Mouse (Mus musculus): ENCODE results near the gene Mthfd1l. TPM values are rescaled to one million over a fixed set of nuclear protein-coding genes. Genes with fewer than 3 reads are reported as not detected.

The Mthfd1l gene
- polyA plus RNA-seq, 1 experiment = 15.5 TPM

GRCm38 (mm10) chr10:4128411-4128810, 155.5 kb downstream of the Mthfd1l start:
- H3K27ac ChIP-seq (ENCODE audit: control insufficient read depth, insufficient read depth, low read depth, low read length, poor library complexity) = peak overlapping the region; percentile 54; the same call in 1 of the 2 replicates

GRCm38 (mm10) chr10:4128915-4129314, 156.0 kb downstream of the Mthfd1l start:
- Histone ChIP-seq H3K4me3 (replicated peaks; ENCODE audit: control insufficient read depth, low read depth, low read length) (no peak overlapping the region), H3K27ac (ENCODE audit: control insufficient read depth, insufficient read depth, low read depth, low read length, poor library complexity) (peak overlapping the region; percentile 54; the same call in 1 of the 2 replicates), H3K4me1 (ENCODE audit: control insufficient read depth, insufficient read depth, low read length) (peaks cover 6% of the 10 kb centered on the region)
- 36% methylated on average over 4 of the region's 4 CpGs for whole genome bisulfite sequencing
- TF ChIP-seq POLR2A (IDR thresholded peaks at IDR 0.05; ENCODE audit: borderline replicate concordance, control insufficient read depth, low read depth, low read length) (no peak), CTCF (IDR thresholded peaks at IDR 0.05; ENCODE audit: control insufficient read depth, insufficient read depth, low read length) (no peak)

More at GRCm38 (mm10) chr10:4128411-4128810, 155.5 kb downstream of the Mthfd1l start:
- Histone ChIP-seq H3K4me3 (replicated peaks; ENCODE audit: control insufficient read depth, low read depth, low read length) (no peak overlapping the region), H3K4me1 (ENCODE audit: control insufficient read depth, insufficient read depth, low read length) (peaks cover 6% of the 10 kb centered on the region)
- 26% methylated on average over 10 of the region's 10 CpGs for WGBS
- TF ChIP-seq CTCF (IDR thresholded peaks at IDR 0.05; ENCODE audit: control insufficient read depth, insufficient read depth, low read length) = no peak
- no peak for TF ChIP-seq POLR2A (IDR thresholded peaks at IDR 0.05; ENCODE audit: borderline replicate concordance, control insufficient read depth, low read depth, low read length)

GRCm38 (mm10) chr10:4129461-4129860, 156.5 kb downstream of the Mthfd1l start:
- Histone ChIP-seq H3K4me1 (ENCODE audit: control insufficient read depth, insufficient read depth, low read length) (peaks cover 6% of the 10 kb centered on the region), H3K27ac (ENCODE audit: control insufficient read depth, insufficient read depth, low read depth, low read length, poor library complexity) (no peak overlapping the region), H3K4me3 (replicated peaks; ENCODE audit: control insufficient read depth, low read depth, low read length) (no peak overlapping the region)
- 87% methylated on average over 8 of the region's 8 CpGs for WGBS
- TF ChIP-seq CTCF (IDR thresholded peaks at IDR 0.05; ENCODE audit: control insufficient read depth, insufficient read depth, low read length) (no peak), POLR2A (IDR thresholded peaks at IDR 0.05; ENCODE audit: borderline replicate concordance, control insufficient read depth, low read depth, low read length) (no peak)

GRCm38 (mm10) chr10:4130034-4130607, 157.2 kb downstream of the Mthfd1l start:
- no peak overlapping the region for H3K4me3 ChIP-seq (replicated peaks; ENCODE audit: control insufficient read depth, low read depth, low read length)
- peaks cover 6% of the 10 kb centered on the region for H3K4me1 ChIP-seq (ENCODE audit: control insufficient read depth, insufficient read depth, low read length)
- no peak overlapping the region; the same call in 1 of the 2 replicates for H3K27ac ChIP-seq (ENCODE audit: control insufficient read depth, insufficient read depth, low read depth, low read length, poor library complexity)
- TF ChIP-seq CTCF (IDR thresholded peaks at IDR 0.05; ENCODE audit: control insufficient read depth, insufficient read depth, low read length) (no peak), POLR2A (IDR thresholded peaks at IDR 0.05; ENCODE audit: borderline replicate concordance, control insufficient read depth, low read depth, low read length) (no peak)
- WGBS = 78% methylated on average over 11 of the region's 11 CpGs

GRCm38 (mm10) chr10:4132735-4133134, 159.8 kb downstream of the Mthfd1l start:
- Histone ChIP-seq H3K4me1 (ENCODE audit: control insufficient read depth, insufficient read depth, low read length) (peaks cover 3% of the 10 kb centered on the region), H3K4me3 (replicated peaks; ENCODE audit: control insufficient read depth, low read depth, low read length) (no peak overlapping the region), H3K27ac (ENCODE audit: control insufficient read depth, insufficient read depth, low read depth, low read length, poor library complexity) (no peak overlapping the region)
- 80% methylated on average over 7 of the region's 7 CpGs for WGBS
- TF ChIP-seq POLR2A (IDR thresholded peaks at IDR 0.05; ENCODE audit: borderline replicate concordance, control insufficient read depth, low read depth, low read length) (no peak), CTCF (IDR thresholded peaks at IDR 0.05; ENCODE audit: control insufficient read depth, insufficient read depth, low read length) (no peak)

GRCm38 (mm10) chr10:4135100-4135764, 162.3 kb downstream of the Mthfd1l start:
- TF ChIP-seq CTCF (IDR thresholded peaks at IDR 0.05; ENCODE audit: control insufficient read depth, insufficient read depth, low read length) (no peak), POLR2A (IDR thresholded peaks at IDR 0.05; ENCODE audit: borderline replicate concordance, control insufficient read depth, low read depth, low read length) (no peak)
- Histone ChIP-seq H3K4me1 (ENCODE audit: control insufficient read depth, insufficient read depth, low read length) (no peaks in the 10 kb centered on the region; the same call in none of the 2 replicates), H3K27ac (ENCODE audit: control insufficient read depth, insufficient read depth, low read depth, low read length, poor library complexity) (no peak overlapping the region), H3K4me3 (replicated peaks; ENCODE audit: control insufficient read depth, low read depth, low read length) (peak overlapping the region; percentile 18)
- WGBS = 77% methylated on average over 5 of the region's 5 CpGs

GRCm38 (mm10) chr10:4139531-4139930, 166.6 kb downstream of the Mthfd1l start:
- WGBS = 85% methylated on average over 3 of the region's 3 CpGs
- H3K27ac ChIP-seq (ENCODE audit: control insufficient read depth, insufficient read depth, low read depth, low read length, poor library complexity) = no peak overlapping the region
- H3K4me3 ChIP-seq (replicated peaks; ENCODE audit: control insufficient read depth, low read depth, low read length) = no peak overlapping the region
- no peaks in the 10 kb centered on the region; the same call in 1 of the 2 replicates for H3K4me1 ChIP-seq (ENCODE audit: control insufficient read depth, insufficient read depth, low read length)
- no peak for TF ChIP-seq CTCF (IDR thresholded peaks at IDR 0.05; ENCODE audit: control insufficient read depth, insufficient read depth, low read length)
- TF ChIP-seq POLR2A (IDR thresholded peaks at IDR 0.05; ENCODE audit: borderline replicate concordance, control insufficient read depth, low read depth, low read length) = no peak

- no peak for TF ChIP-seq CTCF (IDR thresholded peaks at IDR 0.05; ENCODE audit: control insufficient read depth, insufficient read depth, low read length)
- no peak for TF ChIP-seq POLR2A (IDR thresholded peaks at IDR 0.05; ENCODE audit: borderline replicate concordance, control insufficient read depth, low read depth, low read length)
- Histone ChIP-seq H3K27ac (ENCODE audit: control insufficient read depth, insufficient read depth, low read depth, low read length, poor library complexity) (no peak overlapping the region), H3K4me3 (replicated peaks; ENCODE audit: control insufficient read depth, low read depth, low read length) (no peak overlapping the region), H3K4me1 (ENCODE audit: control insufficient read depth, insufficient read depth, low read length) (no peaks in the 10 kb centered on the region)
- 88% methylated on average over 7 of the region's 7 CpGs for WGBS
These were observed 168.8 kb downstream of the Mthfd1l start for GRCm38 (mm10) chr10:4141689-4142088.
